Mouse (Mus musculus) limb, embryonic 12.5 days (tissue): ENCODE results near the gene Maged1. TPM values are rescaled to one million over a fixed set of nuclear protein-coding genes. Genes with fewer than 3 reads are reported as not detected.
"Not testable (repeated sequence)": the region's sequence is repeated elsewhere in the genome, so short reads cannot be mapped to it uniquely, and the experiment has no call there.

ENCODE experiments used
- ATAC-seq: fragments of 200-750 bp; cut with Nextera tagmentation; 2 replicates; pipeline ENCODE4 v1.8.0; 2017; ENCODE audit warnings: low read depth, moderate TSS enrichment; ENCODE audit not compliant: insufficient number of reproducible peaks, insufficient read depth, low FRiP score, low TSS enrichment
- H3K27ac ChIP-seq: fragments of 300-500 bp; sonication (generic); 2 replicates; pipeline ENCODE4 v1.5.1; 2016; ENCODE audit warnings: mild to moderate bottlenecking, moderate library complexity
- H3K27me3 ChIP-seq: fragments of 300-500 bp; sonication (generic); 2 replicates; pipeline ENCODE4 v1.6.1; 2016; ENCODE audit warnings: mild to moderate bottlenecking, moderate library complexity
- H3K36me3 ChIP-seq: fragments of 300-500 bp; sonication (generic); 2 replicates; pipeline ENCODE4 v1.6.1; 2016; ENCODE audit warnings: mild to moderate bottlenecking, moderate library complexity
- H3K4me1 ChIP-seq: fragments of 300-500 bp; sonication (generic); replicated peaks from 2 replicates; pipeline ENCODE4 v1.6.1; 2016
- H3K4me2 ChIP-seq: fragments of 300-500 bp; sonication (generic); 2 replicates; pipeline ENCODE4 v1.6.1; 2016; ENCODE audit warnings: mild to moderate bottlenecking, moderate library complexity
- H3K4me3 ChIP-seq: fragments of 300-500 bp; sonication (generic); replicated peaks from 2 replicates; pipeline ENCODE4 v1.5.1; 2016; ENCODE audit warnings: mild to moderate bottlenecking
- H3K9ac ChIP-seq: fragments of 300-500 bp; sonication (generic); replicated peaks from 2 replicates; pipeline ENCODE4 v1.6.1; 2016; ENCODE audit warnings: mild to moderate bottlenecking, moderate library complexity
- H3K9me3 ChIP-seq: fragments of 300-500 bp; sonication (generic); 2 replicates; pipeline ENCODE4 v1.6.1; 2016; ENCODE audit warnings: mild to moderate bottlenecking, moderate library complexity
- WGBS: fragments of 180-500 bp; shearing (Covaris S2); methylation state at CpG from one replicate; pipeline ENCODE4 v1.1.7; 2016; 5-methylcytosine and 5-hydroxymethylcytosine counted together
- polyA plus RNA-seq: library from polyadenylated mRNA; unstranded; fragments of >200 nt; fragmentation: Nextera tagmentation; extraction: Ambion mirVana; gene quantifications from 2 replicates; pipeline ENCODE4 v1.2.1, GENCODE M21; 2016

The Maged1 gene
- polyA plus RNA-seq, 1 experiment from 2014 or later: 735 TPM

DNA sequence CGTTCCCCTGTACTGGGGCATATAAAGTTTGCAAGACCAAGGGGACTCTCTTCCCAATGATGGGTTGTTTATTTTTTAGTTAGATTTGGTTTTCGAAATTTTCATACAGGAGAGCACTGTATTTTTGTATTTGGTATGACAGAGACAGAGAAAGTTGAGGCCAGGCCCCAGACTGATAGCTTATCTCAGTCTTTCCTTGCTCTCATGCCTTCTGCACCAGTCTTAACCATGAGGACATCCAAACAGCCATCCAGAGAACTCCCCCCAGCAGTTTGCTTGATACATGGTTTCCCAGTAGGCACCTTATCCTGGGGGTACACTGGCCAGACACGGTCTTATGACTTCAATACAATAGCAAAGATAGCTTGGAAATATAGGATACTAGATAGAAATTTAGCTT lies 11.6 kb downstream of the Maged1 start:
- no peak for ATAC-seq
- Histone ChIP-seq H3K4me1 (no peaks in the 10 kb centered on the region), H3K27ac (no peak overlapping the region), H3K4me3 (no peak overlapping the region), H3K36me3 (peaks cover 3% of the 10 kb centered on the region; the same call in 1 of the 2 replicates), H3K27me3 (peaks cover 15% of the 10 kb centered on the region; the same call in 1 of the 2 replicates), H3K9ac (no peak overlapping the region), H3K9me3 (no peaks in the 10 kb centered on the region), H3K4me2 (no peak overlapping the region)
- 86% methylated on average over 3 of the region's 3 CpGs for WGBS

DNA sequence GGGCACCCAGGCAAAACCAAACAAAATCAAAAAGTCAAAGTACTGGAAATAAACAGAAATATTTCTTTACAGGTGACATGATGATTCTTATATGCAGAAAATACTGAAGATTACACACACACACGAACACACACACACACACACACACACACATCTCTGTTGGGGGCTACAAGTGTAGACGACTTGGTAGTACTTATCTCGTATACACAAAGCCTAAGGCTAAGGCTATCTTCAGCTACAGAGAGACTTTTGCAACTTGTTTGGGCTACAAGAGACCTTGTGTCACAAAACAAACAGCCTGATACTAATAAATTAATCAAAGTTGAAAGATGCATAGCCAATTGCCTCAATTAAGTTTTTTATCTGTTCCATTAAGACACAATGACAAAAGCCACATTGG lies 19.8 kb downstream of the Maged1 start:
- WGBS: 81% methylated on average over 3 of the region's 3 CpGs
- Histone ChIP-seq H3K4me1 (no peaks in the 10 kb centered on the region), H3K4me3 (no peak overlapping the region), H3K36me3 (no peaks in the 10 kb centered on the region), H3K4me2 (no peak overlapping the region), H3K27me3 (peaks cover 9% of the 10 kb centered on the region; the same call in 1 of the 2 replicates), H3K9me3 (no peaks in the 10 kb centered on the region), H3K27ac (no peak overlapping the region), H3K9ac (no peak overlapping the region)
- no peak for ATAC-seq

DNA sequence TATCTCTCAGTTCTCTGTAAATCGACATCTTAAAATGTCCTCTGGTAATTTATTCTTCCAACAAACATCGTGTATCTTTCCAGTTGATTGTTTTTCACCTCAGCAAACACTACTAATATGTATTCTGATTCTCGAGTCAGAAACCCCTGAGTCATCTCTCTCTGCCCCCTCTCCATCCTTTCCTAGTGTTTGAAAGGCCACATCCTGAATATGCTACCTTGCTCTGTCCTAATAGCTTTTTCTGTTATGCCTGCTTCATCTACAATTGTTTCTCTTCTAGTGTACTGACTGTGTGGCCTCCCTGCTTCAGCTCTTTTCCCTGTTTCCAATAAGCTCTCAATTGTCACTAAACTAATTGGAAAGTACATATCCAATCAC lies 33.5 kb downstream of the Maged1 start:
- H3K36me3 ChIP-seq: no peaks in the 10 kb centered on the region
- H3K27ac ChIP-seq: no peak overlapping the region
- 62% methylated on average over 3 of the region's 3 CpGs for WGBS
- H3K4me1 ChIP-seq: no peaks in the 10 kb centered on the region
- no peaks in the 10 kb centered on the region for H3K9me3 ChIP-seq
- no peak overlapping the region for H3K4me3 ChIP-seq
- H3K27me3 ChIP-seq: peaks cover 13% of the 10 kb centered on the region
- no peak for ATAC-seq
- H3K9ac ChIP-seq: no peak overlapping the region
- no peak overlapping the region for H3K4me2 ChIP-seq

DNA sequence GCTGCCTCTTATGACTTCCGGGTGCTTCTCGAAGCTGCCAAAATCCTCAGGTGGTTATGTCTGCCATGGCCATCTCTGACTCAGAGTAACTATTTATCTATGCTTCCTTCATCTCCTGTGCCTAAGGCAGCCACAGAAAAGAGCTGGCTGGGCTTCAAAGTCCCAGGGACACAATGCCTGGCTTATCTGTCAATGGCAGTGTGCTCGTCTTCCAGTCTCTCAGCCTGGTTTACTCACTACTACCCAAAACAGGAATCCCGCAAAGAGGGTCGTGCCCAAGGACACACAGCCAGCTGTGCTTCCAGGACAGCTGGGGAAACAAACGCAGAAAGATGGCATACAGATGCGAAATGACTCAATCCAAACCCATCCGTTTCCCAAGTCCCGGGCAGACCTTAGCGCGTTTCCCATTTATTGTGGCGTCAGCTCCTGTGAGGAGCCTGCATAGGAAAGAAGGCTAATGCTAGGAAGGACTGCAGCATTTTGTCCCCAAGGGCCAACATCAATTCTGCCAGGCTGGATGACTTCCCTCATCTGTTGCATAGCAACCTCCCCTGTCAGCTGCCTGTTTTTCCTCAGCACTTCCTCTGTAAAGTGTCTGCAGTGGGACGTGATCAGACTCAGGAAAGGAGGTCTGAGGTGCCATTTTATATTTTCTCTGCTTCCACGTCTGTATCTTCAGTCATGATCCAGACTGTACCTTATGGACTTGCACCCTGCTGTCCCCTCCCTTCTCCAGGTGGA lies 34.1 kb downstream of the Maged1 start:
- not testable (repeated sequence) for H3K9me3 ChIP-seq, H3K9ac ChIP-seq, H3K4me1 ChIP-seq, H3K36me3 ChIP-seq, H3K4me2 ChIP-seq, ATAC-seq, H3K4me3 ChIP-seq, H3K27ac ChIP-seq
- 37% methylated on average over 8 of the region's 14 CpGs for WGBS
- peaks cover 13% of the 10 kb centered on the region for H3K27me3 ChIP-seq

DNA sequence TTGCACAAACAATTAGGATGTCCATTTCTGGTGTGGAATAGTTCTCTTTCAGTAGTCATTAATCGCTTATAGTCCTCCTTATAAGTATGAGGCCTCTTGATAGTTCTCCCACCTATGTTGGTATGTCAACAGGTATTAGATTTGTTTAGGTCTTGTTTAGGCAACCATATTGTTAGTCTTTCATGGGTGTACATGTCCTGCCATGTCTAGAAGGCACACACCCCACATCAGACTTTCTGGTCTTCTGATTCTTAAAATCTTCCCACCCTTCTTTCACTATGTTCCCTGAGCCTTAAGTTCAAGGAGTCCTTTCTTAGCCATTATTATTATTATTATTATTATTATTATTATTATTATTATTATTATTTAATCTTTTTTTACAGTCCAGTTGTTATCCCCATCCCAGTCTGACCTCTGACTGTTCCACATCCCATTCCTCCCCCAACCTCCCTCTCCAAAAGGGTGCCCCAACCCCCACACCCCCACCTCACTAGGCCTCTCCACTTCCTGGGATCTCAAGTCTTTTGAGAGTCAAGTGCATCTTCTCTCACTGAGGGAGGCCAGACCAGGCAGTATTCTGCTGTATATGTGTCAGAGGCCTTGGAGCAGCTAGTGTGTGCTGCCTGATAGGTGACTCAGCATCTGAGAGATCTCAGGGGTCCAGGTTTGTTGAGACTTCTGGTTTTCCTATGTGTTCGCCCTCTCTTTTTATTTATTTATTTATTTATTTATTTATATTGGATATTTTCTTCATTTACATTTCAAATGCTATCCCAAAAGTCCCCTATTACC lies 55.7 kb downstream of the Maged1 start:
- H3K4me2 ChIP-seq: no peak overlapping the region
- H3K36me3 ChIP-seq: no peaks in the 10 kb centered on the region
- WGBS: 94% methylated on average over 2 of the region's 2 CpGs
- no peaks in the 10 kb centered on the region for H3K9me3 ChIP-seq
- no peak overlapping the region for H3K9ac ChIP-seq
- H3K27me3 ChIP-seq: peaks cover 19% of the 10 kb centered on the region
- H3K27ac ChIP-seq: no peak overlapping the region
- H3K4me1 ChIP-seq: no peaks in the 10 kb centered on the region
- no peak for ATAC-seq
- H3K4me3 ChIP-seq: no peak overlapping the region

Other genes starting within 250 kb of the Maged1 start
- 0.29 TPM in 1 of 2 replicates, not detected in the other for gene Fam90a1b, start 175.4 kb downstream of the Maged1 start, polyA plus RNA-seq
- 94.1 and 101 TPM in 2 replicates for gene Apoo, start 175.0 kb downstream of the Maged1 start, polyA plus RNA-seq
- gene Gspt2, start 93.9 kb upstream of the Maged1 start, polyA plus RNA-seq: 8.3 and 8.8 TPM in 2 replicates
- gene Zxdb, start 182.4 kb upstream of the Maged1 start, polyA plus RNA-seq: 2.2 and 2.3 TPM in 2 replicates